Mouse (Mus musculus) urinary bladder, adult 18-20 months (tissue): Measurements from ENCODE around the gene Ints5.
"Not testable (repeated sequence)": the region's sequence is repeated elsewhere in the genome, so short reads cannot be mapped to it uniquely, and the experiment has no call there.

ENCODE experiments used
- DNase-seq, 2 experiments: peaks; one replicate each; pipeline ENCODE4 v3.0.0; 2022; ENCODE audit warnings: low spot score in 2 of 2, mixed read lengths in 2 of 2

Gene Ints5

GRCm38 (mm10) chr19:8892829-8893766 lies at the start of gene Ints5:
Ints5 (plus strand) TSS chr19:8893005.
- peak; percentile 71 to 79 for DNase-seq

- peak in 1 of 2 experiments; percentile 59 for DNase-seq
Measured at GRCm38 (mm10) chr19:8844371-8845129, 48.3 kb upstream of the Ints5 start.

DNA sequence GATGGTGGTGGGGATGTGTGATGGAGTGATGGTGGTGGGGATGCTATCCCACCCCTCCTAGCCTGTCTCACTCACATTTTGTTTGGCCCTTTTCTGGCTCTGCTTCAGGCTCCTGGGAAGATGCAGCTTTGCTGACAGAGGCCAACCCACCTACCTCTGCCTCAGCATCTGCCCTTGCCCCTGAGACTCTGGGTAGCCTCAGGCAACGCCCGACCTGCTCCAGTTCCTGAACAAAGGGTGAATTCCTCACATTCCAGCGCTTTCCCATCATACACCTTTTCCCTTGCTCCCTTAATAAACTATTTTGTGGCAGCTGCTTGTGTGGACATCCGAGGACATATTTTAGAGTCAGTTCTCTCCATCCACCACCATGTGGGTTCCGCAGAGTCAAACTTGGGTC lies 44.4 kb upstream of the Ints5 start:
- DNase-seq: no peak

DNA sequence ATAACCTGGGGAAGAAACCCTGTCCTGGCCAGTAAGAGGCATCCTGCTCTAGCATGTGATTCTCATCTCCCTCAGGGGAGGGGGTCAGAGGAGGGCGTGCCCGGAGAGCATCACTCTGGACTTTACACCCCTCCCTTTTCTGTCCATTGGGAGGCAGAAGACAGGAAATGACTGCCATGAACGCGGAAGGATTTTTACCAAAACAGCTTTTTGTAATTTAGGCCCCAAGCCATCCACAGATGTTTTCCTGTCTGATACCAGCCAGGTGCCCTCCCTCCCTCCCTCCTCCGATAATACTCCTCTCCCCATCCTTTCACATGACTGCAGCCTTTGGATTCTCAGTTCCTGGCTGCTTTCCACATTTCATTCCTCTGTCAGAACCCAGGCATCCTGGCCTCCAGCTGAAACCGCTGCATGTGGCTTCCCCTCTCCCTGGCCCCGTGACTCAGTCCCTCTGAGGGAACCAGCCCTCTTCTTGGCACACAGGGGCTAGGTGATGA lies 42.4 kb upstream of the Ints5 start, which contains the start of gene Lrrn4cl:
Lrrn4cl (plus strand) TSS at position 367 of the 500 bp plus-strand sequence.
- peak in 1 of 2 experiments; percentile 58 for DNase-seq

GRCm38 (mm10) chr19:8851639-8852038 lies 41.2 kb upstream of the Ints5 start:
- no peak for DNase-seq

GRCm38 (mm10) chr19:8852236-8852928 lies 40.4 kb upstream of the Ints5 start:
- DNase-seq: no peak

DNA sequence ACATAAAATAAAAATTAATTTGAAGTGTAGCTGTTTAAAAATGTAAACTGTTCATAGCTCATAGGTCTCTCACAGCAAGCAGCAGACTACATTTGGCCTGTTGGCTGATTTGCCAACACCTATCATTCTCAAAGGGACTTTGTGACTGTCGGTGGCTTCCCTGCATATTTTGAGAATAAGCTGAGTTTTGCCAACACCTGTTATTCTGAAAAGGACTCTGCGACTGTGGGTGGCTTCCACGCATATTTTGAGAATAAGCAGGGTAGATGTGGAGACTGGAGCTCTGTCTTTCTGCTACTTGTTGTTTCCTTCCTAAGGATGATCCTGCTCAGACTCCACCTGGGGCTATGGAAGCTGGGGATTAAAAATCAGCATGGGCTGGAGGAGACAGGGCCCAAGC lies 39.7 kb upstream of the Ints5 start:
- no peak for DNase-seq

- no peak for DNase-seq
Measured at GRCm38 (mm10) chr19:8857689-8858088, 35.1 kb upstream of the Ints5 start.

DNA sequence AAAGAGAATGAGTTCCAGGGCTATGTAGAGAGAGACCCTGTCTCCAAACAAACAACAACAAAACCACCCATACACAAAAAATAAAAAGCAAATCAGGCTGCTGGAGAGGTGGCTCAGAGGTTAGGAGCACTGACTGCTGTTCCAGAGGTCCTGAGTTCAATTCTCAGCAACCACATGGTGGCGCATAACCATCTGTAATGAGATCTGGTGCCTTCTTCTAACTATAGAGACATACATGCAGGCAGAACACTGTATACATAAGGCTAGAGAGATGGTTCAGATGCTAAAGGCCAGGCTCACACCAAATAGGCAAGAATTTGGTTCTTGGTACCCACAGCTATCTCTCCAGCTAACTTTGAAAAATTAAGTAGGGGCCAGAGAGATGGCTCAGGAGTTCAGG lies 33.8 kb upstream of the Ints5 start:
- DNase-seq: no peak

- DNase-seq: no peak
Measured at GRCm38 (mm10) chr19:8864265-8864664, 28.5 kb upstream of the Ints5 start.

GRCm38 (mm10) chr19:8870381-8870780 lies 22.4 kb upstream of the Ints5 start:
- DNase-seq: not testable (repeated sequence)

GRCm38 (mm10) chr19:8870838-8871237 lies 22.0 kb upstream of the Ints5 start:
- no peak for DNase-seq

- peak; percentile 98 for DNase-seq
Measured at GRCm38 (mm10) chr19:8871267-8872186, 21.3 kb upstream of the Ints5 start, which contains the start of gene Ubxn1. Ubxn1 (plus strand) TSS chr19:8871496.

- DNase-seq: no peak
Measured at GRCm38 (mm10) chr19:8872266-8872840, 20.5 kb upstream of the Ints5 start.

GRCm38 (mm10) chr19:8875031-8875430 lies 17.8 kb upstream of the Ints5 start:
- no peak for DNase-seq

DNA sequence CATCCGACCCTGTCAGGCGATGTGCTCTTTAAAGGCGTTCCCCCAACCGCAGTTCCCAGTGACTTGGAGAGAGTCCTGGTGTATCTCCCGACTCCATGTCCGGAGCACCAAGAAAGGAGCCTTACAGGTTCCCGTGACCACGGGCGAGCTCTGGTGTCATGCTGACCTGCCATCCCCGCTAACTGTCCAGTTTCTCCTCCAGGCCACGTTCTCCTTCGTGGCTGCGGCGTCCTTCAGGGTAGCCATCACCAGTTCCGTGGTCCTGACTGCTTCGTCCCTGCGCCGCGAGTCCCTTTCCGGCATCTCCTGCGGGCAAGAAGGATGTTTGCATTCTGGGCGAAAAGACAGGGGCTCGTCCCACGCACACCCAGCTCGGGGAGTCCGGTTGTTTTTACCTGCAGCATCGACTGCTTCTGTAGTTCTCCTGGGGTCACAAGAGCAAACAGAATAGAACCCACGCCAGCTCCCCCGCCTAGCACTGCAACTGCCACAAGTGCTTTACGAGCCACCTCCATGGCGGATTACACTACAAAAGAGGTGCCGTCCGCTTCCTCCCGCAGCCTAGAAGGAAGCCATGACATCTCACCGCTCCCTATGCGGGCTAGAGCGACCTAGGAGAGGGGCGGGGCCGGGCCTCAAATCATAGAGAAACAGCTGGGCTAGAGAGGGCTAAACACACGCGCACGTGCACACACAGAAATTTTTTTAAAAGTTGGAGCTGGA lies 12.3 kb upstream of the Ints5 start, which contains the start of gene Uqcc3:
Uqcc3 (minus strand) TSS at position 613 of the 723 bp plus-strand sequence.
- peak; percentile 78 to 86 for DNase-seq

DNA sequence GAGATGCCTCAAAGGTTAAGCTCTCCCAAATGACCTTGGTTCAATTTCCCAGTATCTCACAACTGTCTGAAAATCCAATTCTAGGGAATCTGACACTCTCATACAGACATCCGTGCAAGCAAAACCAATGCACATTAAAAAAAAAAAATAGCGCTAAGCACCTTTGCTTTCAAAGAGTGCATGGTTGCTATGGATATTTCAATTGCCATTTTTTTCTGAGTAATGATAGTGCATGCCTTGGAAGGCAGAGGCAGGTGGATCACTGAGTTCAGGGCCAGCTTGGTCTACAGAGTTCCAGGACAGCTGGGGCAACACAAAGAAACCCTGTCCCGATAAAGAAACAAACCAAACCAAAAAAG lies 11.8 kb upstream of the Ints5 start:
- DNase-seq: no peak

- DNase-seq: no peak
Measured at GRCm38 (mm10) chr19:8883616-8884015, 9.2 kb upstream of the Ints5 start, which contains the start of the genes Lbhd1 and Gm49403. Lbhd1 (plus strand) TSS chr19:8883732. Gm49403 (plus strand) TSS chr19:8883930.

GRCm38 (mm10) chr19:8886916-8887584 lies 5.8 kb upstream of the Ints5 start:
- no peak for DNase-seq
